Mouse (Mus musculus) olfactory bulb, adult 2 months (tissue): ENCODE measurements around the gene Phykpl. TPM values are rescaled to one million over a fixed set of nuclear protein-coding genes. Genes with fewer than 3 reads are reported as not detected.

Experiments
- H3K27ac ChIP-seq: fragments of 200-500 bp; 2 replicates; pipeline ENCODE4 v1.5.1; 2012; ENCODE audit warnings: low read depth, low read length; ENCODE audit not compliant: insufficient read depth
- H3K4me1 ChIP-seq: fragments of 200-500 bp; 2 replicates; pipeline ENCODE4 v1.6.1; 2012; ENCODE audit warnings: low read length; ENCODE audit not compliant: control insufficient read depth, insufficient read depth
- H3K4me3 ChIP-seq: fragments of 200-500 bp; 2 replicates; pipeline ENCODE4 v1.5.1; 2012; ENCODE audit warnings: mild to moderate bottlenecking, low read depth, low read length, moderate library complexity; ENCODE audit not compliant: insufficient read depth
- CTCF ChIP-seq: fragments of 200-500 bp; IDR thresholded peaks from 2 replicates; pipeline ENCODE4 v1.5.1; 2012; ENCODE audit warnings: low read depth, mild to moderate bottlenecking, low read length, moderate library complexity; ENCODE audit not compliant: insufficient read depth
- POLR2A ChIP-seq: fragments of 200-500 bp; IDR thresholded peaks from 2 replicates; pipeline ENCODE4 v1.6.1; 2012; ENCODE audit warnings: mild to moderate bottlenecking, low read depth, low read length, moderate library complexity; ENCODE audit not compliant: insufficient read depth
- WGBS: fragments of 180-500 bp; shearing (Covaris S2); methylation state at CpG from one replicate; pipeline ENCODE4 v1.1.7; 2018; 5-methylcytosine and 5-hydroxymethylcytosine counted together
- polyA plus RNA-seq: library from polyadenylated mRNA; stranded (reverse); fragments of >200 nt; gene quantifications from 2 replicates; pipeline ENCODE4 v1.2.4, GENCODE M21; 2012; ENCODE audit warnings: low replicate concordance; ENCODE audit not compliant: missing spikeins, insufficient read depth, insufficient read length

The Phykpl gene
- polyA plus RNA-seq, 1 experiment, result not detected

DNA sequence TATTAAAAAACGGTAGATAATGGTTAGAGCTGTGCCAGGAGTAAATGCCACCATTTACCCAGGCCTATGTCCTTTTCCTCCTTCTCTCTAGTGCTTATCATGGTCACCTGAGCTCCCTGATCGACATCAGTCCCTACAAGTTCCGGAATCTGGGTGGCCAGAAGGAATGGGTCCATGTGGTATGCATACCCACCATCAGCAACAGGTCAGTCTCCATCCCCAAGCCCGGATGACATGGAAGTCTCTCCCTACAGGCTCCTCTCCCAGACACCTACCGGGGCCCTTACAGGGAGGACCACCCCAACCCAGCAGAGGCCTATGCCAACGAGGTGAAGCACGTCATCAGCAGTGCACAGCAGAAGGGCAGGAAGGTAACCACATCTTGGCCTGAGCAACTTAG lies 7.4 kb downstream of the Phykpl start:
- H3K4me3 ChIP-seq, result no peak overlapping the region
- H3K27ac ChIP-seq, result no peak overlapping the region
- no peaks in the 10 kb centered on the region for H3K4me1 ChIP-seq
- WGBS, result 87% methylated on average over 7 of the region's 7 CpGs
- TF ChIP-seq POLR2A (no peak), CTCF (no peak)

GRCm38 (mm10) chr11:51593368-51593767 lies 8.8 kb downstream of the Phykpl start:
- H3K4me1 ChIP-seq, result no peaks in the 10 kb centered on the region
- H3K27ac ChIP-seq, result no peak overlapping the region
- TF ChIP-seq POLR2A, result no peak
- TF ChIP-seq CTCF, result no peak
- WGBS, result 94% methylated on average over 4 of the region's 4 CpGs
- no peak overlapping the region for H3K4me3 ChIP-seq

- 87% methylated on average over 6 of the region's 6 CpGs for WGBS
- Histone ChIP-seq H3K27ac (no peak overlapping the region), H3K4me1 (no peaks in the 10 kb centered on the region), H3K4me3 (no peak overlapping the region)
- TF ChIP-seq POLR2A (no peak), CTCF (no peak)
These were observed 9.3 kb downstream of the Phykpl start for GRCm38 (mm10) chr11:51593849-51594248.

DNA sequence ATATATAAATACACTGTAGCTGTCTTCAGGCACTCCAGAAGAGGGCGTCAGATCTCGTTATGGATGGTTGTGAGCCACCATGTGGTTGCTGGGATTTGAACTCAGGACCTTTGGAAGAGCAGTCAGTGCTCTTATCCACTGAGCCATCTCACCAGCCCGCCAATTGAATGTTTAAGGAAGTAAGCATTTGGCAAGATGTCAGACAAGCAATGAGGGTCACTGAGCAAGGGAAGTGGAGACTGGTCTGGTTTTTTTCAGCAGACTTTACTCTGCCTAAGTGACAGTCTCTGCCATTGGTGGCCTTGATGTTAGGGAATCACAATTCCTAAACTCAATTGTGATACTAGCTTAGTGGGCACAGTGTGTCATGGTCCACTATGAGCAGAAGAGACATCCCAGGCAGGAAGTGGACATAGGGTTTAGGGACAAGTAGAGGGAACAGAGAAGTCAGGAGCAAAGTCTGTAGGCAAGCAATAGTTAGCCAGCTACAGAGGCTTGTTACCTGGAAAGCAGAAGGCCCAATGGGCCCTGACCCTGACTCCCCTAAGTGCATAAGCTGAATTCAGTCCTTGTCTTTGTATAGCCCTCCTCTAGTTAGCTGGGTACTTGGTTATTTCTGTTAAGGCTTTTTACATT lies 10.3 kb downstream of the Phykpl start:
- Histone ChIP-seq H3K4me1 (no peaks in the 10 kb centered on the region), H3K4me3 (no peak overlapping the region), H3K27ac (no peak overlapping the region)
- WGBS, result 64% methylated on average over 3 of the region's 3 CpGs
- TF ChIP-seq CTCF, result no peak
- TF ChIP-seq POLR2A, result no peak

- WGBS, result 67% methylated on average over 1 of the region's 1 CpGs
- Histone ChIP-seq H3K4me1 (no peaks in the 10 kb centered on the region), H3K4me3 (no peak overlapping the region), H3K27ac (no peak overlapping the region)
- TF ChIP-seq POLR2A, result no peak
- no peak for TF ChIP-seq CTCF
These were observed 11.0 kb downstream of the Phykpl start for GRCm38 (mm10) chr11:51595459-51596083.

- Histone ChIP-seq H3K27ac (no peak overlapping the region), H3K4me3 (no peak overlapping the region), H3K4me1 (no peaks in the 10 kb centered on the region)
- TF ChIP-seq CTCF (no peak), POLR2A (no peak)
- 72% methylated on average over 2 of the region's 2 CpGs for WGBS
These were observed 13.0 kb downstream of the Phykpl start for GRCm38 (mm10) chr11:51597553-51597952.

GRCm38 (mm10) chr11:51602253-51602652 lies 17.7 kb downstream of the Phykpl start:
- WGBS, result 86% methylated on average over 3 of the region's 3 CpGs
- H3K4me3 ChIP-seq, result no peak overlapping the region
- no peaks in the 10 kb centered on the region for H3K4me1 ChIP-seq
- H3K27ac ChIP-seq, result no peak overlapping the region
- TF ChIP-seq POLR2A (no peak), CTCF (no peak)

DNA sequence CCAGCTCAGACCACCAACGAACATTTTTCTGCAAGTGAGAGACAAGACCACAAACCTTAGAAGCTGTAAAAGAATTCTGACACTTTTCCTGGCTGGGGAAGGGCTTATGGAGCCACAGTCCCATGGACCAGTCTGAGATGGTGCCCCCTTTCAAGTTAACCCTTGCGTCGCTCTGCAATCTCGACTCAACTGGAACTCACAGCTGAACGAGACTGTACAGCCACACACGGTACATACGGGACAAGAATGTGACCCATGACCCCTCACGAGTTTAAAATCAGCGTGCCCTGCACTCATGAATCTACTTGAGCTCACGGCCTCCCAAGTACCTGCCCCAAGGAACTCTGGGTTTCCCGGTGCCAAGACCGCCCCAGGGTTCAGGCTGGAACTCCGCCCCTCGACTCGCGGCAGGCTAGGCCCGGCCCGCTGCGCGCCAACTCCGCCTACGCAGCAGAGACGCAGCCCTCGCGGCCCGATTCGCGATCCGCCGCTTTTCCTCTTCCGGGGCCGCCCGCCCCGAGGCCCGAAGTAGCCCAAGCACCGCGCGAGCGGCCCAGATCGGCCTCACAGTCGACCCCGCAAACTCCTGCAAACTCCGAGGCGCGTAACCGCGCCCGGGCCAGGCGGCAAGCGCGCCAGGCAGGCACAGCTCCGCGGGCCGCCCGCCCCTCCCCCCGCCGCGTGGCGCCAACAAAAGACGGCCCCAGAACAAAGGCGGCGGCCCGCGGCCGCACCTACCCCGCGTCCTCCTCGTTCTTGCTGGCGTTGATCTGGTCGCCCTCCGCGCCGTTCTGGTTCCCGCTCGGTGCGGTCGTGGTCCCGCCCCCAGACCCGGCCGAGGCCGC lies 21.3 kb downstream of the Phykpl start:
- TF ChIP-seq CTCF (no peak), POLR2A (peak; percentile 33; the same call in 1 of the 2 replicates)
- peak overlapping the region; percentile 30 for H3K27ac ChIP-seq
- peak overlapping the region; percentile 84 for H3K4me3 ChIP-seq
- H3K4me1 ChIP-seq, result no peaks in the 10 kb centered on the region
- WGBS, result under 1% methylated on average over 81 of the region's 81 CpGs
